Mouse (Mus musculus) small intestine, adult 2 months (tissue): ENCODE measurements around the gene Tmtc1.

Experiments
- CTCF ChIP-seq: fragments of 200-500 bp; IDR thresholded peaks from 2 replicates; pipeline ENCODE4 v1.5.1; 2012; ENCODE audit warnings: low read depth, mild to moderate bottlenecking, control low read depth, inconsistent platforms, low read length, moderate library complexity, mixed read lengths; ENCODE audit not compliant: insufficient replicate concordance, insufficient read length; ENCODE audit errors: extremely low read depth
- POLR2A ChIP-seq: fragments of 200-500 bp; IDR thresholded peaks from 2 replicates; pipeline ENCODE4 v1.6.1; 2012; ENCODE audit warnings: low read depth, mild to moderate bottlenecking, control low read depth, inconsistent platforms, low read length, moderate library complexity

- TF ChIP-seq CTCF (no peak), POLR2A (no peak)
Measured at GRCm38 (mm10) chr6:148405599-148405998, 38.6 kb downstream of the Tmtc1 start.
